Mouse (Mus musculus): Measurements from ENCODE around the gene Fam171b.

Gene Fam171b

GRCm38 (mm10) chr2:83812483-83813272, at the start of gene Fam171b:
Gene Fam171b, plus strand, starts transcription at chr2:83812636.
- DNase-seq: peak; percentile 64 to 71

- DNase-seq: no peak
These were observed 46.4 kb upstream of the Fam171b start for GRCm38 (mm10) chr2:83766058-83766457.

- no peak for DNase-seq
These were observed 45.6 kb upstream of the Fam171b start for GRCm38 (mm10) chr2:83766878-83767277.

- no peak for DNase-seq
These were observed 44.0 kb upstream of the Fam171b start for GRCm38 (mm10) chr2:83768311-83769047.

- DNase-seq: peak; percentile 42 to 72
These were observed 41.2 kb upstream of the Fam171b start for GRCm38 (mm10) chr2:83771155-83771812.

- DNase-seq: no peak
These were observed 20.9 kb upstream of the Fam171b start for GRCm38 (mm10) chr2:83791330-83792073.

- DNase-seq: no peak
These were observed 20.3 kb upstream of the Fam171b start for GRCm38 (mm10) chr2:83792102-83792501.

GRCm38 (mm10) chr2:83795766-83796165, 16.7 kb upstream of the Fam171b start:
- DNase-seq: no peak

- DNase-seq: no peak
These were observed 14.4 kb upstream of the Fam171b start for GRCm38 (mm10) chr2:83797902-83798497.

- DNase-seq: no peak
These were observed 947 bp downstream of the Fam171b start for GRCm38 (mm10) chr2:83813273-83813892.

GRCm38 (mm10) chr2:83814009-83814408, 1.6 kb downstream of the Fam171b start:
- DNase-seq: no peak

- no peak for DNase-seq
These were observed 3.7 kb downstream of the Fam171b start for GRCm38 (mm10) chr2:83816147-83816546.

- DNase-seq: no peak
These were observed 12.7 kb downstream of the Fam171b start for GRCm38 (mm10) chr2:83825161-83825560.

- DNase-seq: no peak
These were observed 16.6 kb downstream of the Fam171b start for GRCm38 (mm10) chr2:83828895-83829539.

- DNase-seq: no peak
These were observed 20.5 kb downstream of the Fam171b start for GRCm38 (mm10) chr2:83832903-83833302.

GRCm38 (mm10) chr2:83835313-83836070, 23.1 kb downstream of the Fam171b start:
- DNase-seq: no peak

GRCm38 (mm10) chr2:83848495-83848894, 36.1 kb downstream of the Fam171b start:
- no peak for DNase-seq

GRCm38 (mm10) chr2:83853423-83853822, 41.0 kb downstream of the Fam171b start:
- no peak for DNase-seq

GRCm38 (mm10) chr2:83856236-83856635, 43.8 kb downstream of the Fam171b start:
- no peak for DNase-seq

- no peak for DNase-seq
These were observed 71.5 kb downstream of the Fam171b start for GRCm38 (mm10) chr2:83883850-83884420.
